Mouse (Mus musculus): Measurements from ENCODE around the gene Slc25a45.
A peak's percentile ranks its signal among the peaks of the same experiment; 100 is the strongest.

Gene Slc25a45

GRCm38 (mm10) chr19:5928104-5928503, 50.5 kb downstream of the Slc25a45 start:
- DNase-seq (ENCODE audit: low spot score in 2 of 2): no peak

- no peak for DNase-seq (ENCODE audit: low spot score in 2 of 2)
Observed at GRCm38 (mm10) chr19:5928546-5928945, 50.9 kb downstream of the Slc25a45 start.

GRCm38 (mm10) chr19:5929634-5930596, 52.3 kb downstream of the Slc25a45 start:
- DNase-seq (ENCODE audit: low spot score in 2 of 2): peak; percentile 29 to 38

- DNase-seq (ENCODE audit: low spot score in 2 of 2): no peak
Observed at GRCm38 (mm10) chr19:5935266-5935665, 57.7 kb downstream of the Slc25a45 start.
